Mouse (Mus musculus): ENCODE results near the gene Kifc1.
"Not testable (repeated sequence)": the region's sequence is repeated elsewhere in the genome, so short reads cannot be mapped to it uniquely, and the experiment has no call there.

DNA sequence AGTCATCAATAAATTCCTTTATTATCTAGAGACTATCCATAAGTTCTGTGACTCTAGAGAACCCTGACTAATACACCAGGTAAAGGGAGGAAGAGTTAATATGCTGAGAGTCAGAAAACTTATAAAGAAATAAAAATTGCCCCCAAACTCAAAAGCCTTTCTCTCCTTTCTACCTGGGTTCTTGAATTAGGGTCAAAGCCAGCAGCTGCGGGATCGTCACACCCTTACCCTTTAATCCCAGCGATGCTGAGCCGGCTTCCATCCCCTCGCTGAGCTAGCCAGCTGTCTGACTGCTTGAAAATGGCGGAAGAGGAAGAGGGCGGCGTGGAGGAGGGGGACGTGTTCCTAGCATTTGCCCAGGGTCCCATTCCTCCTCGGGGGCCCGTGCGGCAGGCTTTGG is 16.9 kb downstream of the Kifc1 start, which contains the start of gene Gm7029:
- not testable (repeated sequence) for TF ChIP-seq CTCF (conservative IDR thresholded peaks at IDR 0.05; ENCODE audit: low read length); NANOG (IDR thresholded peaks at IDR 0.05; ENCODE audit: borderline replicate concordance, low read length)

Measured in E14TG2a.4 (cell line).